Mouse (Mus musculus) c-Kit-positive CD71-positive TER-119-negative erythroid progenitor cells, embryonic 14.5 days (primary cell): ENCODE measurements around the gene Cblb.

Experiments used
- DNase-seq: peaks from one replicate; pipeline ENCODE4 v3.0.0-alpha.2; 2013; ENCODE audit warnings: low read depth

Gene Cblb

GRCm38 (mm10) chr16:52194866-52195265 lies 163.8 kb downstream of the Cblb start:
- no peak for DNase-seq

- DNase-seq: no peak
Observed at GRCm38 (mm10) chr16:52200107-52200506, 169.1 kb downstream of the Cblb start.

DNA sequence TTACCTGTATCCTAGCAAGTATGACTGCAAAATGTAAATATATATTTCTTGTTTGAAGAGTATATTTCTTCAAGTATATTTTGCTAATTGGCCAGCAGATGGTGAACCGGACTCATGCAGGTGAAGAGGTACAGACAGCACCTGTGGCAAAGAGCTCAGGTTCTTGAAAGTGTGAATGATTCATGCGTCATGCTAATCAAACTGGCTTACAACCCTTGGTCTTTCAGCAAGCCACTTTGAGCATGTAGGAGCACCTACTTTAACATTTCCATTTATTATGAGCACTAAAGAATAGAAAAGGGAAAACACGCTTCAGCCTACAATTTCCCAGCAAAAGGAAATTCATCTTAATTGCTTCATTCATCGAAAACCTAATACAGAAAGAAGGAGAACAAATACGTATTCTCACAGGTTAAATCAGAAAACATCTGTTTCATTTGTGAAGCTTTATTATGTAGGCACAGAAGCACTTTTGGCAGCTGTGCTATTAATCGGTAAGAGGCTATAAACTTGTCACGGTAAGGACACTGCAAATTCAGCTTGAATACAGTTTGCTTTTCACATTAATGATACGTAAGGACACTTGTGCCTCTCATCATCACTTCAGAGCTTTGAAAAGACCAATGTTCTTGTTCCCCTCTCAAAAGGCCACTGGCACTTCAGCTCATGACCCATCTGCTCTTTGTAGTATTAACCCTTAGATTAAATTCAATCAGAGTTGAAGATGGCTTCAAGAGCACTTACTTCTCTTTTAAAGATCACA lies 180.0 kb downstream of the Cblb start:
- DNase-seq: no peak

DNA sequence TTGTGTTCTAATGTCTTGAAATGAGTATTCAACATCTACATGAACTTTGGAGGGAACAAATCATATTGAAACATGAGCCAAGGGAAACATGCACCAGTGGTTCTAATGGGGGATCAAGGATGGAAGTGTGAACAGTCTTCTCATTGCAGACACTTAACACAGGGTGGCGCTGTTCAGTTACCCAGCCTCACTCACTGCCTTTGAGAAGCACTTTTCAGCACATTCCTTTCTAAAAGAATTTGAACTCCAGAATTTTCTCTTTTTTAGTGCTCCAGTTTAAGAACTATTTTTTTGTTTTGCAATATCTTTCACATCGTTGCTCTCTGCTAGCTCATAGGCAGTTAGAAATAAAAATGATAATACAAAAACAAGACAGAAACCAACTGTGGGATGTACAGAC lies 188.0 kb downstream of the Cblb start:
- DNase-seq: peak; percentile 4

GRCm38 (mm10) chr16:52222896-52223295 lies 191.9 kb downstream of the Cblb start:
- no peak for DNase-seq

DNA sequence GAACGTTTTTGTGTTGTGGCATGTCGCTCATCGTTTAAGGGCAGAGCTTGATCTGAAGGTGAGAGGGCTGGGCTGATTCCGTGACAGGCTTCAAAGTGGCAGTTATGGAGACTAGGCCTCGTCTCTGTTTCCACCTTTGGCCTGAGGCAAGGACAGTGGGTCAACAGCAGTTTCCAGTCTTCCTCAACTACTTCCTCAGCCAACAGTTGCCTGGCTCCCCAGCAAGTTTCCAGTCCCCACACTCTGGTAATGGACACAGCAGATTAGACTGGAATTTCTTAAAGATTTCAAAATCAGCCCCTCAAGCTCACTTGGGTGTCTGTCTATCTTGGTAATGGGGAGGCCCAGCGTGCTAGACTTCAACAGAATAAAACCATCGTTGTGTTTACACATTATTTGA lies 198.4 kb downstream of the Cblb start:
- no peak for DNase-seq

GRCm38 (mm10) chr16:52229930-52230329 lies 198.9 kb downstream of the Cblb start:
- no peak for DNase-seq

- no peak for DNase-seq
Observed at GRCm38 (mm10) chr16:52242144-52242543, 211.1 kb downstream of the Cblb start.

DNA sequence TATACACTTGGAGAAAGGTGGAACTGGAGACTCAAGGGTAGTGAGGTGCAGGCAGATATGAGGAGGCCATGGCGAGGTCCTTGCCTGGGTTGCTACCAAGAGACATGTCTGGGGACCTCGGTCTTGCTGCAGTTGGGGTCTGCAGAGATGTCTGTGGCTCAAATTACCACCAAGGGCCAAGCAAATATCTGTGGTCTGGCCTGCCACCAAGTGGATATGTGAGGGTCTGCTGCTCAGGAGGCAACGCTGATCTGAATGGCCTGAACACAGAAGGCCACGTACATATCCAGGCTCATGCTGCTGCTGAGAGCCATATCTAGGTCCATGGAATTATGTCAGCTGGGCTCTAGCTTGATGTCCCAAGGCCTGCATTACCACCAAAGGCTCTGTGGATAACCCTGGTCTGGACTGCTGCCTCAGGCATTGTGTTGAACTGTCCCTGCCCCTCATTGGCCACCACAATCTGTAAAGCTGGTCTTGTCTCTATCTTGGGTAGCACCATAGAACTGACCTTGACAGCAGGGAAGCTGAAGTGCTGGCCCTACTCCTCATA lies 212.5 kb downstream of the Cblb start:
- no peak for DNase-seq

DNA sequence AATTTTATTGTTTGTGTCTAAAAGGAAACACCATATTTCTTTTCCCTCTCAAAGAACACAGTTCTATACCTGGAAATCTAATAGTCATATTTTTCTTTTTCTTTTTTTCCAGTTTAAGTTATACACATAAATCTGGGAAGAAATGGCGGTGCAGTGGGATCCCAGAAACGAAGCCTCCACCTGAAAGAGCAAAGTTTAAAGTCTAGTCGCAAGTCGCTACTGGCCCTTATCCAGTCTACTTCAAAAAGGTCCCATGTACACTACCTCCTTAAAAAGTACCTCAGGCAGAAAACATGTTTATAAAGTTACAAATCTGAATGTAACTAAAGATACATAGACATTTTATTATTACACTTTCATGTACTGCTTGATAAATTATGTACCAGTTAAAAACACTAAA lies 219.2 kb downstream of the Cblb start:
- no peak for DNase-seq

GRCm38 (mm10) chr16:52250935-52251334 lies 219.9 kb downstream of the Cblb start:
- DNase-seq: no peak
